Mouse (Mus musculus) splenic B cell, adult 2 months (primary cell): ENCODE measurements around the gene Pdcd6ip.

Experiments
- DNase-seq: peaks from one replicate; pipeline ENCODE4 v3.0.0-alpha.2; 2011; ENCODE audit warnings: low read depth, low spot score
- H3K27me3 ChIP-seq: 2 replicates; pipeline ENCODE4 v1.6.1; 2012; ENCODE audit warnings: mild to moderate bottlenecking, low read length, moderate library complexity, mixed read lengths; ENCODE audit not compliant: control insufficient read depth, poor library complexity, insufficient read depth, severe bottlenecking
- H3K36me3 ChIP-seq: 2 replicates; pipeline ENCODE4 v1.6.1; 2012; ENCODE audit warnings: mild to moderate bottlenecking, low read length, moderate library complexity, mixed read lengths; ENCODE audit not compliant: control insufficient read depth, poor library complexity, insufficient read depth, severe bottlenecking

The Pdcd6ip gene

DNA sequence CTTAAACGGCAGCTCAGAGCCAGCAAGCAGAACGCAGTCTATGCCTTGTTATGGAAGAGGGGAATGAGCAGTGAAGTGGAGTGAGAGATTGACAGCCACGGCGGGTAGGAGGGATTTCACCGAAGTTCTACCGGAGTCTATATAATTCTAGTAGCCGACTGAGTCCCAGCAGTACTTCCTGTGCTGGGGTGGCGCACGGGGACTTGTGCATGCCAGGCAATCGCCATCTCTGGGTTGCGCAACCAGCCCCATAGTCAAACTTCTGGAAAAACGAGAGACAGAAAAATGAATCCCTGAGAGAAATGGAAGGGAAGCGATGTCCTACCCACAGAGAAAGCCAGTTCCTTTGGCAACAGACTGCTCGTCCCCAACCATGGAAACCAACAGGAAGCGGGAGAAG, 16.6 kb upstream of the Pdcd6ip start:
- no peak for DNase-seq
- peaks cover 2% of the 10 kb centered on the region; the same call in 1 of the 2 replicates for H3K27me3 ChIP-seq
- no peaks in the 10 kb centered on the region for H3K36me3 ChIP-seq

DNA sequence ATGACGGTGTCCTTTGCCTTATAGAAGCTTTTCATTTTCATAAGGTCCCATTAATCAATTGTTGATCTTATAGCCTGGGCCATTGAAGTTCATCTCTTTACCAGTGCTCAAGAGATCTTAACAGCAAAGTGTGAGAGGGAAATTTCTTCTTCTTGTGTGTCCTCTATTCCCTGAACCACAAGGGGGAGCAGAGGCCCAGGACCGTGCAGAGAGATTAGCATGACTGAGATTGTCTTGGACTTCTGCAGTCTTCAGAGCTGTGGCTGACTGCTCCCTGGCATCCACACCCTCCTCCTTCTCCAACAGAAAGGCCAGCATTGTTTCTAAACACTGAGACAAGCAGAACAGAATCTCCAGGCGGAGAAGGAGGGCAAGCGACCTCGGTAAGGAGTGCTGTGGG, 11.0 kb upstream of the Pdcd6ip start:
- H3K36me3 ChIP-seq, result no peaks in the 10 kb centered on the region
- peak; percentile 41 for DNase-seq
- H3K27me3 ChIP-seq, result no peaks in the 10 kb centered on the region

DNA sequence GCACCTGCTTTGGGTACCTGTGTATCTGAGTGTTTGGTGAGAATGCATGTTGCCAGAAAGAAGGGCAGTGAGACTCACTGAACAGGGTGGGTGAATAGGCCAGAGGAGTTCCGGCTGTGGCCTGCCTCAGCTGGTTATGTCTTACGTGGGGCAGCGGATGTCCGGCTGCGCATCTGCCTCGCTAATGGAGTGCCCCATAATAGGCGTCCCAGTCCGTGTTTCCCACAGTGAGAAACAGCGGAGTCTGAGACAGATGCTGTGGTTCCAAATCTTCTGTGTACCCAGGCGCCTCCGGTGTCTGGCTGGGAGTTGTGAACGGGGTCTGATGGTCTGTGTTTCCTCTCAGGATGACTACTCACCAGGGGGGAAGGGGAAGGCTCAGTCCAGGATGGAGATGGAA, 2.8 kb upstream of the Pdcd6ip start:
- H3K36me3 ChIP-seq, result no peaks in the 10 kb centered on the region

DNA sequence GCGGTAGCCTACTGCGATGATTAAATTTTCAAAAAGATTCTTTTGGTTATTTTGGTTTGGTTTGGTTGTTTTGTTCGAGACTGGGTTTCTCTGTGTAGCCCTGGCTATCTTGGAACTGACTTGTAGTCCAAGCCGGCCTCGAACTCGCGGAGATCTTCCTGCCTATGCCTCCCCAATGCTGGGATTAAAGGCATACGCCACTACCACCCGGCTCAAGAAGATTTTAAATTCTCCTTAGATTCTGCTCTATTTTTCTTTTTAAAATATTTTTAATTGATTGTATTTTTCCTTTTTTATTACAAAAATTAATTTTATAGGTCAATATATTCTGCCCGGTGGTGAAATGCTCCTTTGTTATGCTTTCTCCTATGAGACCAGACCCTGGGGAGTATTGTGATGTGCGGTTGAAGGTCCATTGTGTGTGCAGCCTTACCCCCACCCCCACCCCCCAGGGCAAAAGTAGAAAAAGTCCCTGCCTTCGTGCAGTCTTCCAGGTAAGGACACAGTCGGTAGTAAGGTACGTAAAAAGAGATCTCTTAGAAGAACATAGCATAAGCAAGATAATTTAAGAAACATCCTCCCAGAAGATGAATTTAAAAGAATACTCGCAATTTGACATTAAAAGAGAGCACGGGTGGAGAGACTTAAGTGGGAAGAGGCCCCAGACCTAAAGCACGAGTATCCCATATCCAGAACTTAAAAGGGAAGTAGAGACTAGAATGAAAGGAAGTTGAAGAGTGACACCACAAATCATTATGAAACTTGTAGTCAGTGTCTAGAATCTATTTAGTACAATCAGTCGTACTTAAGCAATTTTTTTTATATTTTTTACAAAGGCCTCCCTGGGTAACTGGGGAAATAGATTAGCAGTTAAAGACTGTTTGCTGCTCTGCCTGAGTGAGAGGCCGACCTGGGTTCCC, 562 bp upstream of the Pdcd6ip start:
- Histone ChIP-seq H3K36me3 (no peaks in the 10 kb centered on the region), H3K27me3 (no peaks in the 10 kb centered on the region)
- no peak for DNase-seq

More for the DNA sequence above, 2.8 kb upstream of the Pdcd6ip start:
- H3K27me3 ChIP-seq, result no peaks in the 10 kb centered on the region
- no peak for DNase-seq

DNA sequence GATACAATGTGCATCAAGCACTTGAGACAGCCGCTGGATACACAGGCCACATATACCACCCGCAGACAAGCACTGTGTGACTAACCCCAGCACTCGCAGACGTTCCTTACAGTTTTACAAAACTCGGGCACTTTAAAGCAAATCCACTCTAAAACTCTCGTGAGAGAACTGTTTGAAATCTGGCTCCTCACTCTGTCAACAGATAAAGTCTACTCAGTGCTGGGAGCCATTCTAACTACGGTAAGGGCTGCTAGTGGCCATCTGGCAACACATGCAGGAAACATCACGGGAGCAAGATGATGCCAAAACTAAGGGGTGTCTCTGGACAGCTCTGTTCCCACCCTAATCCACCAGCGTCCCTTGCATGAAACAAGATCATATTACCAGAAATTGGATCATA, 1.2 kb downstream of the Pdcd6ip start:
- Histone ChIP-seq H3K36me3 (no peaks in the 10 kb centered on the region), H3K27me3 (no peaks in the 10 kb centered on the region)
- no peak for DNase-seq

DNA sequence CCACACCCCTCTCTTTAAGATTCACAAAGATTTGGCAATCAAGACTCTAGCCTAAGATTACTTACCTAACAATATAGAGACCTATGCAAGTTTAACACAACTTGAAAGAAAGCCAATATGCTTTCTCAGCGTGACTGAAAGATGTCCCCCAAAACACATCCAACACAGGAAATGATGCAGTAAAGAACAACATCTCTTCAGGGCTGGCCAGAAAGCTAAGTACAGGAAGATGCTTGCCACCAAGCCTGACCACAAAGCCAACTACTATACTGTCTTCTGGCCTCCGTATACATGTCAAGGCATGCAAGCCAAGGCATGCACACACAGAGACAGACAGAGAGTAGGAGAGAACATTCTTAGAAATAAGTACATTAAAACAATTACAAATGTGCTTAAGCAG, 2.0 kb downstream of the Pdcd6ip start:
- Histone ChIP-seq H3K27me3 (no peaks in the 10 kb centered on the region), H3K36me3 (no peaks in the 10 kb centered on the region)
- no peak for DNase-seq

DNA sequence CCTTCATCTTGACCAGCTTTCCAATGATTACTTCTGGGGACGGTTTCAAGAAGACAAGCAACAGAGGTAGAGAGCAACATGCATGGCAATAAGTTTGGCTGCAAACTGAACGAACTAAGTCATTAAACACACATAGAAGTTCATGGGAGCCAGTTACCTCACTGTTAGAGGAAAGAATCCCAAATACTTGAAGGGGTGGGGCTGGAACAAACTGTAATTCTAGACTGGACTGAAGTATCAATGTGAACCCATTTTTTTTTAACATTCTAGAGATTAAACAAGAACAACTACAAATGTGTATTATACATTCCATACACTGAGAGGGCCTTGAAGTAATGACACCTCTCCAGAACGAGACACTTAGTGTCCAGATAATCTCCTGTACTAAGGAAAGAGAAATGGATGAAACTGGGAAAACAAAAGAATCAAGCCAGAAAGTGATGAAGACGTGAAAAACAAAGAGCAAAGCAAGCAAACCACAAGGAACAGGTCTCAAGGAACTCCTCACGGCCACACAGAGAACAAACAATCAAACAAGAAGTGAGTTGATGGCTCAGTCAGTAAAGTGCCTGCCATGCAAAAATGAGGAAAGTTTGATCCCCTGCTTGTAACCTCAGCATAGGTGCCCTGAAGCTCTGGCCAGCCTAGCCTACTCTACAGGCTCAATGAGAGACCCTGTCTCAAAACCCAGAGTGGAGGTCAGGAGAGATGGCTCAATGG, 6.5 kb downstream of the Pdcd6ip start:
- no peaks in the 10 kb centered on the region for H3K27me3 ChIP-seq
- DNase-seq, result no peak
- H3K36me3 ChIP-seq, result peaks cover 5% of the 10 kb centered on the region; the same call in 1 of the 2 replicates

DNA sequence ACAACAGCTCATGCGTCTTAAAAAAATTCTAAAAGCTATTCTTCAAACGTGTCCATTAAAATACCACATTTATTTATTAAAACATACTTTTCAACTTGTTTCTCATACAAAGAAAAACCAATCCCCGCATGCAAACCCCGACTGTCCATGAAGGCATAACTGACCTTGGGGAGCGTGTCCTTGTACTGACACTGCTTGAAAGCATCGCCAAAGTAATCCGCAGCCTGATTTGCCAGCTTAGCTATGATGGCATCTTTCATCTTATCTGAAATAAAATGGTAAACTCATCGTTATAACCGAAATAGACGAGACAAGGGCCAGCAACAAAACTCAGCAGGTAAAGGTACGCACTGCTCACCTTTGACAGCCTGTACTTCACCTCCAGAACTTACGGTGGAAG, 20.6 kb downstream of the Pdcd6ip start:
- H3K27me3 ChIP-seq, result no peaks in the 10 kb centered on the region
- peaks cover 14% of the 10 kb centered on the region for H3K36me3 ChIP-seq
- DNase-seq, result no peak

DNA sequence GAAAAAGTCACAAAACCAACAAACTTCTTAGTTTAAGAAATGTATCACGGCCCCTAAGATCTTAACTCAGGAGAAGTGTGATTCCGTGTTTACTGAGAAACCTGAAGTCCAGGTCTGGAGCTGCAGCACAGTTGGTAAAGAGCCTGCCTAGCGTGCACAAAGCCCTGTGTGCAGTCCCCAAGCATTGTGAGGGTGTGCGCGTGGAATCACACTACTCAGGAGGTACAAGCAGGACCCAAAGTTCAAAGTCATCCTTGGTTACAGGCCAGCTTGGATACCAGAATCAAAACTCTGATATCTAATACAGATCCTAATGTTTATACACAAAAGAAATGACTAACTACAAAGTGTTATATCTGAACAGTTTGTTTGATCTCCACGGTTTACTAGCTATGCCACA, 34.3 kb downstream of the Pdcd6ip start:
- no peak for DNase-seq
- no peaks in the 10 kb centered on the region for H3K27me3 ChIP-seq
- peaks cover 12% of the 10 kb centered on the region for H3K36me3 ChIP-seq

DNA sequence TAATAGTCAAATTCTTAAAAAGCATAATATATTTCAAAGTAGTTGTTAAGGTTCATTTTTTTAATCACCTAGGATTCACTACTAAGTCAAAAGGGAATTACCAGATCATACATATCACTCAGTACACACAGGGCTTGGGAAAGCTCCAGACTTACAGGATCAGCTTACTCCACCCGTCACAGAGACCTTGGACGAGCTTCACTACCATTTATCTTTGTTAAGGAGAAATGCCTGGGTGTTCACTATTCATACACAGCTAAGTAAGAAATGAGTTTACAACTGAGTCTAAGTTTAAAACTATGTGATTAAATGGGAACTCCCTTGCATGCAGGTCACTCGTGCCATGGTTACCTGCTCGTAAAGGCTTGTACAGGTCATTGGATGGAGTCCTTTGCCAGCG, 35.7 kb downstream of the Pdcd6ip start:
- no peak for DNase-seq
- Histone ChIP-seq H3K36me3 (peaks cover 14% of the 10 kb centered on the region), H3K27me3 (no peaks in the 10 kb centered on the region)

DNA sequence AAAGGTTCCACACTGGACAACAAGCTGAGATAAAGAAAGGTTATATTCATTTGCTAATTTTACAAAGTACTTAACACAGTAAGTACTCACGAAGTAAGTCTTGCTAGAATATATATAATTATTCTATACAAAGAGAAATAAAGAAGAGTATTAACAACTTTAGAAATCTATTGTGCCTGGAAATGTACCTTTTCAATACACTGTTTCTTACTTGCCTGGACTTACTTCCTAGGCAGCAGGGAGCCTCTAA, 37.3 kb downstream of the Pdcd6ip start:
- DNase-seq, result no peak
- Histone ChIP-seq H3K27me3 (no peaks in the 10 kb centered on the region), H3K36me3 (peaks cover 15% of the 10 kb centered on the region)

DNA sequence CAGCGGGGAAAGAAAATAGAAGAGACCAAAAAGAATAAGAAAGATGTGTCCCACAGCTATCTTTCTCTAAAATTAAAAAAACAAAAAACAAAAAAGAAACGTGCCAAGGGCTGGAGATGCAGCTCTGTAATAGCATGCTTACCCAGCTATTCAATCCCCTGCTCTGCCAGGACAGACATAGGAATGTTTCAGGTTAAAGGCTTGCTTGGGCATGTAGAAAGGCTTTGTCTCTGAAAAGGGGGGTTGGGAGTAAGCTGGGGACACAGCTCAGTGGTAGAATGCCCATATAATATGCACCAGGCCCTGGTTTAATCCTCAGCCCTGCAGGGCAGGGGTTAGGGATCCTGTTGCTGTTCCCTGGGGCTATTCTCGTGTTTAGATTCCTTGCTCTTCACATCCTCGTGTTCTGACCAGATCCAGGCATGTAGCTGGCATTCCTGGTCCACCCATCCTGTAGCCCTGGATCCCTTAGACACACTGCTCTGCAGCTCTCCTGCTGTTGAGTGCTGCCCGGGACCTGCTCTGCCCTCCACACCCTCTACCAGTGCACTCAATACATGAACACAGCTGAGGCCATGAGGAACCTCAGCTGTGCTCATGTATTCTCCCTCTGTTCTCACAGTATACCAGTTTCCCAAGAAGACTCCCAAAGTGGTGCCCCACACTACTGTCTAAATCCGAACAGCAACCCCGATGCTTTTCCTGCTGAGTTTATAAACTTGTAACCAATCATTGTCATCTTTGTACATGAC, 37.8 kb downstream of the Pdcd6ip start:
- peaks cover 15% of the 10 kb centered on the region for H3K36me3 ChIP-seq
- no peaks in the 10 kb centered on the region for H3K27me3 ChIP-seq
- DNase-seq, result no peak

DNA sequence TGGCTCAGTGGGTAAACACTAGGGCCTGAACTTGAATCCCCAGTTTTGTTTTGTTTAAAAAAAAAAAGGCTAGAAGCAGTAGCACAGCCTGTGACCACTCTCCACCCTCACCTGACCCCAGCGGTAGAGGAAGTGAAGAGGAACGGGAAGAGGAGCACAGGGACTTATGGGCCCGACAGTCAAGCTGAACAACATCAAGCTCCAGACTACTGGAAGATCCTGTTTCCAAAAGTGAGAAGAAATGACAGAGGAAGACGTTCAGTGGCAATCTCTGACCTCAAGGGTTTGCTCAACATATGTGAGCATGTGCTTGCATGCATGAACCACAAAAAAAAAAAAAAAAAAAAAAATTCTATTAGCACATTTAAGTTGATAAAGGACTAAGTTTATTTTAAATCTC, 44.6 kb downstream of the Pdcd6ip start:
- Histone ChIP-seq H3K36me3 (peaks cover 15% of the 10 kb centered on the region), H3K27me3 (no peaks in the 10 kb centered on the region)
- no peak for DNase-seq

DNA sequence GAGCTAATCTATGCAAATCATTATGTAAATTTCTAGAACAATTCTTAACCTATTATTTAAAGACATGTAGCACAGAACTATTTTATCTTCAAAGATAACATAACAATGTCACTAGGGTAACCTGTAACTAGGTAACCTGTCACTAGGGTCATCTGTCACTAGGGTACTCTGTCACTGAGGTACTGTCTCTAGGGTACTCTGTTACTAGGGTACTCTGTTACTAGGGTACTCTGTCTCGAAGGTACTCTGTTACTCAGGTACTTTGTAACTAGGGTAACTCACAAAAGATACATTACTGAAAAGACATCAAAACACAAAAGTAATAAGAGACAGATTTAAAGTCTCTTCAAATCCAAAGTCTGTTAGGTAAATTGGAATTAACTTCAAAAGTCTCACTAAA, 50.2 kb downstream of the Pdcd6ip start:
- H3K27me3 ChIP-seq, result no peaks in the 10 kb centered on the region
- DNase-seq, result no peak
- peaks cover 18% of the 10 kb centered on the region; the same call in 1 of the 2 replicates for H3K36me3 ChIP-seq

DNA sequence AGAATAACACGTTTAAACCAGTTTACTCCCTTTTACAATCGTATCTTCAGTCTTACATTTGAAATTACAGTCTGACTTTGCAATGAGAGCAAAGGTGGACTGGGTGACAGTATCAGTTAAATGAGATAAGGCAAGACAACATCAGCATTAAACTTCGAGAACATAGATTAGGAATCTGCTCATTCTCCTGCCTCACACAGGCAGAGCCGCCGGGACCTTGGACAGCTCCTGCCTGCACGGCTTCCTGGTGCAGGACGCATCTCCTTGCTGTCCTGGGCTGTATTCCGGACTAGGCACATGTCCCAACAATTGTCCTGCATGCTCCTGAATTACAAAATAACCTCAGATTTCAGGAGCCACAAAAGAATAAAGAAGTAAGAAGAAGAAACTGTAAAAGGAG, 54.5 kb downstream of the Pdcd6ip start:
- no peaks in the 10 kb centered on the region for H3K27me3 ChIP-seq
- DNase-seq, result no peak
- H3K36me3 ChIP-seq, result peaks cover 9% of the 10 kb centered on the region; the same call in 1 of the 2 replicates
